Mouse (Mus musculus): ENCODE results near the gene Dlst. TPM values are rescaled to one million over a fixed set of nuclear protein-coding genes. Genes with fewer than 3 reads are reported as not detected.
A peak's percentile ranks its signal among the peaks of the same experiment; 100 is the strongest.

Dlst gene
- polyA plus RNA-seq, 1 experiment from 2014 or later: 108 TPM

GRCm38 (mm10) chr12:85146881-85147280 lies 36.2 kb downstream of the Dlst start:
- Histone ChIP-seq H3K4me3 (ENCODE audit: low read depth, low read length) (no peak overlapping the region), H3K9me3 (ENCODE audit: control insufficient read depth, low read length) (no peaks in the 10 kb centered on the region), H3K4me1 (ENCODE audit: control insufficient read depth, insufficient read depth, low read length) (peaks cover 11% of the 10 kb centered on the region), H3K27me3 (ENCODE audit: control insufficient read depth, insufficient read depth, low read length) (peaks cover 18% of the 10 kb centered on the region), H3K9ac (ENCODE audit: low read length) (no peak overlapping the region), H3K4me2 (ENCODE audit: low read depth, severe bottlenecking) (no peak overlapping the region), H3K27ac (replicated peaks; ENCODE audit: low read depth, low read length) (no peak overlapping the region), H3K36me3 (ENCODE audit: control insufficient read depth, insufficient read depth, low read length) (no peaks in the 10 kb centered on the region)
- whole genome bisulfite sequencing: 81% methylated on average over 9 of the region's 9 CpGs
- ATAC-seq (ENCODE audit: insufficient number of reproducible peaks, low FRiP score, low TSS enrichment, low read depth) (no peak), DNase-seq (ENCODE audit: low spot score) (no peak)

GRCm38 (mm10) chr12:85150321-85151001 lies 39.8 kb downstream of the Dlst start:
- no peak for DNase-seq (ENCODE audit: low spot score)
- no peak for ATAC-seq (ENCODE audit: insufficient number of reproducible peaks, low FRiP score, low TSS enrichment, low read depth)
- no peaks in the 10 kb centered on the region for H3K36me3 ChIP-seq (ENCODE audit: control insufficient read depth, insufficient read depth, low read length)
- peak overlapping the region; percentile 37; the same call in 1 of the 2 replicates for H3K4me2 ChIP-seq (ENCODE audit: low read depth, severe bottlenecking)
- no peak overlapping the region for H3K9ac ChIP-seq (ENCODE audit: low read length)
- no peak overlapping the region for H3K27ac ChIP-seq (replicated peaks; ENCODE audit: low read depth, low read length)
- no peaks in the 10 kb centered on the region for H3K9me3 ChIP-seq (ENCODE audit: control insufficient read depth, low read length)
- 8% methylated on average over 20 of the region's 20 CpGs for WGBS
- H3K27me3 ChIP-seq (ENCODE audit: control insufficient read depth, insufficient read depth, low read length): peaks cover 18% of the 10 kb centered on the region
- H3K4me1 ChIP-seq (ENCODE audit: control insufficient read depth, insufficient read depth, low read length): peaks cover 11% of the 10 kb centered on the region
- H3K4me3 ChIP-seq (ENCODE audit: low read depth, low read length): peak overlapping the region; percentile 16; the same call in 1 of the 2 replicates

GRCm38 (mm10) chr12:85151002-85151774 lies 40.6 kb downstream of the Dlst start, which contains the start of gene Rps6kl1:
Rps6kl1 (minus strand) TSS chr12:85151264.
- peak; percentile 55 for DNase-seq (ENCODE audit: low spot score)
- Histone ChIP-seq H3K27me3 (ENCODE audit: control insufficient read depth, insufficient read depth, low read length) (peaks cover 18% of the 10 kb centered on the region), H3K4me1 (ENCODE audit: control insufficient read depth, insufficient read depth, low read length) (peaks cover 5% of the 10 kb centered on the region), H3K4me2 (ENCODE audit: low read depth, severe bottlenecking) (peak within 1 kb of the TSS; percentile 37; the same call in 1 of the 2 replicates), H3K9ac (ENCODE audit: low read length) (no peak within 1 kb of the TSS), H3K36me3 (ENCODE audit: control insufficient read depth, insufficient read depth, low read length) (no peaks in the 10 kb centered on the region), H3K4me3 (ENCODE audit: low read depth, low read length) (peak within 1 kb of the TSS; percentile 16; the same call in 1 of the 2 replicates), H3K9me3 (ENCODE audit: control insufficient read depth, low read length) (no peaks in the 10 kb centered on the region), H3K27ac (replicated peaks; ENCODE audit: low read depth, low read length) (no peak within 1 kb of the TSS)
- 14% methylated on average over 28 of the region's 28 CpGs for WGBS
- ATAC-seq (ENCODE audit: insufficient number of reproducible peaks, low FRiP score, low TSS enrichment, low read depth): peak; percentile 59; the same call in 1 of the 2 replicates

- no peaks in the 10 kb centered on the region for H3K36me3 ChIP-seq (ENCODE audit: control insufficient read depth, insufficient read depth, low read length)
- WGBS: 90% methylated on average over 3 of the region's 3 CpGs
- H3K4me2 ChIP-seq (ENCODE audit: low read depth, severe bottlenecking): no peak overlapping the region
- H3K9ac ChIP-seq (ENCODE audit: low read length): 0 out of 2 replicates have a peak overlapping the region, but pooled peaks have one; percentile 7
- ATAC-seq (ENCODE audit: insufficient number of reproducible peaks, low FRiP score, low TSS enrichment, low read depth): no peak
- peaks cover 18% of the 10 kb centered on the region for H3K27me3 ChIP-seq (ENCODE audit: control insufficient read depth, insufficient read depth, low read length)
- H3K9me3 ChIP-seq (ENCODE audit: control insufficient read depth, low read length): no peaks in the 10 kb centered on the region
- H3K27ac ChIP-seq (replicated peaks; ENCODE audit: low read depth, low read length): no peak overlapping the region
- H3K4me1 ChIP-seq (ENCODE audit: control insufficient read depth, insufficient read depth, low read length): peaks cover 4% of the 10 kb centered on the region; the same call in 1 of the 2 replicates
- no peak overlapping the region for H3K4me3 ChIP-seq (ENCODE audit: low read depth, low read length)
- no peak for DNase-seq (ENCODE audit: low spot score)
Observed at GRCm38 (mm10) chr12:85153011-85153410, 42.4 kb downstream of the Dlst start.

- DNase-seq (ENCODE audit: low spot score) (no peak), ATAC-seq (ENCODE audit: insufficient number of reproducible peaks, low FRiP score, low TSS enrichment, low read depth) (no peak)
- Histone ChIP-seq H3K36me3 (ENCODE audit: control insufficient read depth, insufficient read depth, low read length) (no peaks in the 10 kb centered on the region), H3K27ac (replicated peaks; ENCODE audit: low read depth, low read length) (no peak overlapping the region), H3K4me1 (ENCODE audit: control insufficient read depth, insufficient read depth, low read length) (no peaks in the 10 kb centered on the region), H3K27me3 (ENCODE audit: control insufficient read depth, insufficient read depth, low read length) (peaks cover 2% of the 10 kb centered on the region; the same call in 1 of the 2 replicates), H3K9ac (ENCODE audit: low read length) (no peak overlapping the region), H3K9me3 (ENCODE audit: control insufficient read depth, low read length) (no peaks in the 10 kb centered on the region), H3K4me2 (ENCODE audit: low read depth, severe bottlenecking) (no peak overlapping the region), H3K4me3 (ENCODE audit: low read depth, low read length) (no peak overlapping the region)
- 10% methylated on average over 6 of the region's 6 CpGs for WGBS
Observed at GRCm38 (mm10) chr12:85156324-85156723, 45.7 kb downstream of the Dlst start.

GRCm38 (mm10) chr12:85157797-85158460 lies 47.3 kb downstream of the Dlst start:
- no peak for DNase-seq (ENCODE audit: low spot score)
- Histone ChIP-seq H3K9ac (ENCODE audit: low read length) (no peak overlapping the region), H3K27me3 (ENCODE audit: control insufficient read depth, insufficient read depth, low read length) (no peaks in the 10 kb centered on the region), H3K4me1 (ENCODE audit: control insufficient read depth, insufficient read depth, low read length) (no peaks in the 10 kb centered on the region), H3K9me3 (ENCODE audit: control insufficient read depth, low read length) (no peaks in the 10 kb centered on the region), H3K36me3 (ENCODE audit: control insufficient read depth, insufficient read depth, low read length) (no peaks in the 10 kb centered on the region), H3K4me3 (ENCODE audit: low read depth, low read length) (no peak overlapping the region), H3K27ac (replicated peaks; ENCODE audit: low read depth, low read length) (no peak overlapping the region), H3K4me2 (ENCODE audit: low read depth, severe bottlenecking) (no peak overlapping the region)
- 90% methylated on average over 14 of the region's 14 CpGs for WGBS
- no peak for ATAC-seq (ENCODE audit: insufficient number of reproducible peaks, low FRiP score, low TSS enrichment, low read depth)

GRCm38 (mm10) chr12:85158801-85159200 lies 48.2 kb downstream of the Dlst start:
- no peaks in the 10 kb centered on the region for H3K4me1 ChIP-seq (ENCODE audit: control insufficient read depth, insufficient read depth, low read length)
- no peaks in the 10 kb centered on the region for H3K27me3 ChIP-seq (ENCODE audit: control insufficient read depth, insufficient read depth, low read length)
- no peak overlapping the region for H3K4me3 ChIP-seq (ENCODE audit: low read depth, low read length)
- H3K9ac ChIP-seq (ENCODE audit: low read length): no peak overlapping the region
- no peak overlapping the region for H3K27ac ChIP-seq (replicated peaks; ENCODE audit: low read depth, low read length)
- no peaks in the 10 kb centered on the region for H3K36me3 ChIP-seq (ENCODE audit: control insufficient read depth, insufficient read depth, low read length)
- no peak overlapping the region for H3K4me2 ChIP-seq (ENCODE audit: low read depth, severe bottlenecking)
- no peaks in the 10 kb centered on the region for H3K9me3 ChIP-seq (ENCODE audit: control insufficient read depth, low read length)
- no peak for DNase-seq (ENCODE audit: low spot score)
- 92% methylated on average over 8 of the region's 8 CpGs for WGBS
- no peak for ATAC-seq (ENCODE audit: insufficient number of reproducible peaks, low FRiP score, low TSS enrichment, low read depth)

- no peak for ATAC-seq (ENCODE audit: insufficient number of reproducible peaks, low FRiP score, low TSS enrichment, low read depth)
- WGBS: 83% methylated on average over 5 of the region's 5 CpGs
- no peaks in the 10 kb centered on the region for H3K27me3 ChIP-seq (ENCODE audit: control insufficient read depth, insufficient read depth, low read length)
- H3K27ac ChIP-seq (replicated peaks; ENCODE audit: low read depth, low read length): no peak overlapping the region
- H3K4me3 ChIP-seq (ENCODE audit: low read depth, low read length): no peak overlapping the region
- H3K9ac ChIP-seq (ENCODE audit: low read length): no peak overlapping the region
- H3K9me3 ChIP-seq (ENCODE audit: control insufficient read depth, low read length): no peaks in the 10 kb centered on the region
- no peaks in the 10 kb centered on the region for H3K36me3 ChIP-seq (ENCODE audit: control insufficient read depth, insufficient read depth, low read length)
- H3K4me2 ChIP-seq (ENCODE audit: low read depth, severe bottlenecking): no peak overlapping the region
- no peaks in the 10 kb centered on the region for H3K4me1 ChIP-seq (ENCODE audit: control insufficient read depth, insufficient read depth, low read length)
- DNase-seq (ENCODE audit: low spot score): no peak
Observed at GRCm38 (mm10) chr12:85159592-85159991, 49.0 kb downstream of the Dlst start.

All from limb, embryonic 11.5 days (tissue).